Mouse (Mus musculus) heart, embryonic 10.5 days (tissue): ENCODE data around the gene Dhx8. TPM values are rescaled to one million over a fixed set of nuclear protein-coding genes. Genes with fewer than 3 reads are reported as not detected.

Experiments
- DNase-seq: peaks from one replicate; pipeline ENCODE4 v3.0.0-alpha.2; 2017; ENCODE audit warnings: low spot score
- H3K27ac ChIP-seq: fragments of 300-500 bp; sonication (generic); 2 replicates; pipeline ENCODE4 v1.5.1; 2016; ENCODE audit warnings: mild to moderate bottlenecking
- H3K27me3 ChIP-seq: fragments of 300-500 bp; sonication (generic); 2 replicates; pipeline ENCODE4 v1.6.1; 2016; ENCODE audit warnings: mild to moderate bottlenecking; ENCODE audit not compliant: poor library complexity, insufficient read depth, severe bottlenecking
- H3K36me3 ChIP-seq: fragments of 300-500 bp; sonication (generic); 2 replicates; pipeline ENCODE4 v1.6.1; 2016; ENCODE audit warnings: mild to moderate bottlenecking, moderate library complexity
- H3K4me1 ChIP-seq: fragments of 300-500 bp; sonication (generic); 2 replicates; pipeline ENCODE4 v1.6.1; 2016; ENCODE audit warnings: mild to moderate bottlenecking
- H3K4me3 ChIP-seq: fragments of 300-500 bp; sonication (generic); 2 replicates; pipeline ENCODE4 v1.5.1; 2016; ENCODE audit warnings: mild to moderate bottlenecking, moderate library complexity
- H3K9me3 ChIP-seq: fragments of 300-500 bp; sonication (generic); 2 replicates; pipeline ENCODE4 v1.6.1; 2016; ENCODE audit warnings: mild to moderate bottlenecking, moderate library complexity
- WGBS: fragments of 180-500 bp; shearing (Covaris S2); methylation state at CpG from one replicate; pipeline ENCODE4 v1.1.7; 2016; 5-methylcytosine and 5-hydroxymethylcytosine counted together
- polyA plus RNA-seq: library from polyadenylated mRNA; unstranded; fragments of >200 nt; fragmentation: Nextera tagmentation; extraction: Ambion mirVana; gene quantifications from 2 replicates; pipeline ENCODE4 v1.2.1, GENCODE M21; 2016

Dhx8 gene
- polyA plus RNA-seq, 1 experiment from 2014 or later = 33.0 TPM

- DNase-seq = peak; percentile 88
- Histone ChIP-seq H3K9me3 (no peaks in the 10 kb centered on the region), H3K27me3 (peaks cover 18% of the 10 kb centered on the region), H3K36me3 (no peaks in the 10 kb centered on the region), H3K4me1 (peaks cover 22% of the 10 kb centered on the region), H3K4me3 (no peak overlapping the region), H3K27ac (no peak overlapping the region)
- WGBS = 4% methylated on average over 7 of the region's 7 CpGs
These were observed 80.5 kb downstream of the Dhx8 start for GRCm38 (mm10) chr11:101813259-101813658.

GRCm38 (mm10) chr11:101814375-101815102 is 81.8 kb downstream of the Dhx8 start:
- Histone ChIP-seq H3K27me3 (peaks cover 12% of the 10 kb centered on the region), H3K27ac (peak overlapping the region; percentile 72), H3K36me3 (no peaks in the 10 kb centered on the region), H3K4me3 (peak overlapping the region; percentile 41), H3K9me3 (no peaks in the 10 kb centered on the region), H3K4me1 (peaks cover 22% of the 10 kb centered on the region)
- peak; percentile 90 for DNase-seq
- 11% methylated on average over 23 of the region's 23 CpGs for WGBS

- H3K27ac ChIP-seq = peak overlapping the region; percentile 72
- no peak for DNase-seq
- H3K4me3 ChIP-seq = peak overlapping the region; percentile 41
- 16% methylated on average over 22 of the region's 22 CpGs for WGBS
- H3K9me3 ChIP-seq = no peaks in the 10 kb centered on the region; the same call in 1 of the 2 replicates
- peaks cover 26% of the 10 kb centered on the region for H3K4me1 ChIP-seq
- no peaks in the 10 kb centered on the region for H3K36me3 ChIP-seq
- H3K27me3 ChIP-seq = peaks cover 5% of the 10 kb centered on the region
These were observed 82.7 kb downstream of the Dhx8 start for GRCm38 (mm10) chr11:101815103-101816085.

Other genes starting within 250 kb of the Dhx8 start
- gene Brca1, start 181.0 kb upstream of the Dhx8 start, polyA plus RNA-seq = 13.4 and 14.9 TPM in 2 replicates
- 54.1 and 64.6 TPM in 2 replicates for gene Nbr1, start 180.8 kb upstream of the Dhx8 start, polyA plus RNA-seq
- gene Tmem106a, start 150.7 kb upstream of the Dhx8 start, polyA plus RNA-seq = 2.7 and 3.0 TPM in 2 replicates
- not detected in 2 replicates for gene Gm11634, start 133.7 kb upstream of the Dhx8 start, polyA plus RNA-seq
- gene Rdm1, start 105.7 kb upstream of the Dhx8 start, polyA plus RNA-seq = 24.0 and 26.8 TPM in 2 replicates
- gene Arl4d, start 67.4 kb upstream of the Dhx8 start, polyA plus RNA-seq = 10.3 and 10.9 TPM in 2 replicates
- gene Etv4, start 52.5 kb downstream of the Dhx8 start, polyA plus RNA-seq = 9.4 and 10.8 TPM in 2 replicates
- gene Meox1, start 161.5 kb downstream of the Dhx8 start, polyA plus RNA-seq = 5.7 and 8.2 TPM in 2 replicates
- 0.36 and 0.96 TPM in 2 replicates for gene Sost, start 234.1 kb downstream of the Dhx8 start, polyA plus RNA-seq